Mouse (Mus musculus) small intestine, adult 2 months (tissue): Measurements from ENCODE around the gene Scube3.

Source experiments
- CTCF ChIP-seq: fragments of 200-500 bp; IDR thresholded peaks from 2 replicates; pipeline ENCODE4 v1.5.1; 2012; ENCODE audit warnings: low read depth, mild to moderate bottlenecking, control low read depth, inconsistent platforms, low read length, moderate library complexity, mixed read lengths; ENCODE audit not compliant: insufficient replicate concordance, insufficient read length; ENCODE audit errors: extremely low read depth
- POLR2A ChIP-seq: fragments of 200-500 bp; IDR thresholded peaks from 2 replicates; pipeline ENCODE4 v1.6.1; 2012; ENCODE audit warnings: low read depth, mild to moderate bottlenecking, control low read depth, inconsistent platforms, low read length, moderate library complexity

GRCm38 (mm10) chr17:28097308-28097707 is 44.6 kb upstream of the Scube3 start:
- no peak for TF ChIP-seq CTCF
- TF ChIP-seq POLR2A = no peak
